Mouse (Mus musculus) ES-E14 (cell line): ENCODE measurements around the gene Mtap.

Source experiments
- CHD2 ChIP-seq: IDR thresholded peaks from 2 replicates; pipeline ENCODE4 v1.6.1; 2014; ENCODE audit warnings: mild to moderate bottlenecking, low read depth, low read length, inconsistent platforms
- HCFC1 ChIP-seq: IDR thresholded peaks from 2 replicates; pipeline ENCODE4 v1.6.1; 2012; ENCODE audit warnings: low read length, inconsistent platforms, borderline replicate concordance; ENCODE audit not compliant: insufficient read depth
- ZC3H11A ChIP-seq: IDR thresholded peaks from 2 replicates; pipeline ENCODE4 v1.6.1; 2012; ENCODE audit warnings: low read depth, mild to moderate bottlenecking, inconsistent platforms, low read length, borderline replicate concordance
- ZNF384 ChIP-seq: IDR thresholded peaks from 2 replicates; pipeline ENCODE4 v1.6.1; 2012; ENCODE audit warnings: low read depth, low read length, inconsistent platforms

DNA sequence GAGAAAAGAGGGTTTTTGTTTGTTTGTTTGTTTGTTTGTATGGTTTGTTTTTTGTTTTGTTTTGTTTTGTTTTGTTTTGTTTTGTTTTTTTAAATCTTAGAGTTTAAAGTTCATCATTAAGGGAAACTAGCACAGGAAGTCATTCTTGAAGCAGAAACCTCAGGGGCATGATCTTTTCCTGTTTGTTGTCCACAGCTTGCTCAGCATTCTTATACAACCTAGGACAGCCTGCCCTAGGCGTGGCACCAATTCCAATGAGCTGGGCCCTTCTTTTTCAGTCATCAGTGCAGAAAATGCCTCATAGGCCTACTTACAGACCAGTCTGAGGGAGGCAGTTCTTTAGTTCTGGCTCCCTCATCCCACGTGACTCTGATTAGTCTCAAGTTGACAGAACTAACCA lies 30.4 kb upstream of the Mtap start:
- no peak for TF ChIP-seq CHD2
- TF ChIP-seq HCFC1, result no peak
- TF ChIP-seq ZNF384, result no peak
- TF ChIP-seq ZC3H11A, result no peak
